Mouse (Mus musculus): ENCODE measurements around the gene Bmpr1a. TPM values are rescaled to one million over a fixed set of nuclear protein-coding genes. Genes with fewer than 3 reads are reported as not detected.

The Bmpr1a gene
- total RNA-seq (2021) = 10 to 100 TPM; 54.4 to 56.6 TPM
- long read RNA-seq, experiment 1, full-length matches to known transcripts = 3 of 46 reads
- long read RNA-seq, experiment 1, partial matches to known transcripts = 1 of 46 reads
- long read RNA-seq, experiment 1, other reads (novel, unspliced or antisense) = 42 of 46 reads
- long read RNA-seq, experiment 2, full-length matches to known transcripts = 7 of 52 reads
- long read RNA-seq, experiment 2, partial matches to known transcripts = 1 of 52 reads
- long read RNA-seq, experiment 2, other reads (novel, unspliced or antisense) = 44 of 52 reads

DNA sequence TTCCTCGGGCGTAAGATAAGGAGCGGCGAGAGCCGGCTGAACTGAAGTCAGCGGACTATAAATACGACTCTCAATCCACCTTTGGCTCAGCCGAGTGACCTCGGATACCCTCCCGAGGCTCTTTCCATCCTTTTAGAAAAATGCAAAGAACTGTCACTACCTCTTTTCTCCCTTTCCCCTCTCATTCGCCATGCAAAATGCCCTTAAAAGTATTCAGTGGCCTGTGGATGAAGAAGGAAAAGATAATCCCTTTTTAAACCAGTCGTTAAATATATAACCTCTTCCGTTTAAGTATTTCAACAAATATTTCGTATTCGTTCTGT is at the start of gene Bmpr1a:
Bmpr1a (minus strand) TSS at position 17 of the 323 bp plus-strand sequence.
- DNase-seq = no peak

GRCm38 (mm10) chr14:34552226-34552625 is 49.1 kb upstream of the Bmpr1a start:
- DNase-seq = no peak

- DNase-seq = peak; percentile 80
Observed at GRCm38 (mm10) chr14:34549004-34549671, 46.0 kb upstream of the Bmpr1a start.

- peak; percentile 82 for DNase-seq
Observed at GRCm38 (mm10) chr14:34548391-34549001, 45.4 kb upstream of the Bmpr1a start.

DNA sequence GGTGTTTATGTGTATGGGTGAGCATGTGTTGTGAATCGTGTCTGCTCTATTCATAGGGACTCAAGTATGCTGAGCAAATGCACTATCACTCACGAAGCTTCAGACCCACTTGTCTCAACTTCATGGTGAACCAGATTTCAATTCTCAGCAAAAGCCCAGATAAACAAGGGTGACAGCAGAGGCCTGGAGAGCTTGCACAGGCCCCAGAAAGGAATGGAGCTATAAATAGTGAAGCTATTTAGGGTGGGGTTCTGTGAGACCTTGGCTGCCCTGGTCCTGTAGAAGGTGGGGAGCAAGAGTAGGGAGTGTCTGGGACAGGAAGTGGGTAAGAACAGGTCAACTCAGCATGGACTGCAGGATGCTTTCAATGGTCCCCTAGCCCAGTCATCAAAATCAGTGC is 41.4 kb upstream of the Bmpr1a start:
- no peak for DNase-seq

- no peak for DNase-seq
Observed at GRCm38 (mm10) chr14:34544001-34544400, 40.9 kb upstream of the Bmpr1a start.

DNA sequence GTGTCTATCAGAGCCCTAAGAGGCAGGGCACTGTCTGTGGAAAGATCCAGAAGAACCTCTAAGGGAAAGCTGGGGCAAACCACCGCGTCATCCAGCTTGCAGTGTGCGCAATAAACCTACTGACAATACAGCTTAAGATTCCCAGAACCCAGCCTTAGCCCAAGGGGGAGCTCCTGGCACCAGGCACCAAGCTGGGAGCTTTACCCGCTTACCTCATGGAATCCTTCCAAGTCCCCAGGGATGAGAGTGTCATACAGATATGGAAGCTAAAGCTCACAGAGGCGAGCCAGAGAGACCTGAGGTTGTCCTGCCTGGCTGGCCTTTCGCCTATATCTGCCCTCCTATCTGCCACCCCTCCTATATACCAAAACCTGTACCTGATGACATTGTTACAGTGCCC is 40.5 kb upstream of the Bmpr1a start:
- no peak for DNase-seq

DNA sequence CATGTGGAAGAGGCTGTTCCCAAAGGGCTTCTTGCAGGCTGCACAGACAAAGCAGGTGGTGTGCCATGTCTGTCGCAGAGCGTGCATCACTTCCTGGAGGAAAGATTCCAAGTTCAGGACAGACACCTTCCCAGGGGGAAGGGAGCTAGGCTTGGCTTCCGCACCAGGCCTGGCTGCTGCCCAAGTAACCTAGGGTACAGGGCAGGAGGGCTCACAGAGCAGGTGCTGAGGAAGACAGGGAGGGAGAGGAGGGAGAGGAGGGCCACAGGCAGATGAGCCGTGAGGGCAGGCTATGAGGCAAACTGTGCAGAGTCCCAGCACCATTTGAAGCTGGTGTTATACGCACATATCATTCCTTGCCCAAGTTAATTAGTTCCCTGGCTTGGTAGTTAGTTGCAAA is 38.8 kb upstream of the Bmpr1a start:
- DNase-seq = no peak

GRCm38 (mm10) chr14:34540685-34541162 is 37.6 kb upstream of the Bmpr1a start:
- peak; percentile 66 for DNase-seq

DNA sequence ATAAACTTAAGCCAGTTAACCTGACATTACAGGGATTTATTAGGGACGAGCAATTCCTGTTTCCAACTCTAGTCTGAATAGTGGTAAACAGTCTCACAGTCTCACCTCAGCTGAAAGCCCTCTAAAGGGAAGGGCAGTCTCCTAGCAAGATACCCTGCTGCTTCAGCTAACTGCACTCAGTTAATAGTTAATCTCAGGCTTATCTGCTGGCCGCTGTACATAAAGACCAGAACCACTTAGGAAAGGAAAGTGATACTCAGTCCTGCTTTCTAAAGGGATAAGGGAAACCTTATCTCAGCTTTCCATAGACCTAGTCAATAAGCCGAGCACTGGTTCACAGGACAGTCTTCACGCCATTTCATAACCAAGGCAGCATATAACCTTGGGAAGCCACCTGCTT is 32.7 kb upstream of the Bmpr1a start:
- no peak for DNase-seq

- DNase-seq = no peak
Observed at GRCm38 (mm10) chr14:34533537-34533936, 30.4 kb upstream of the Bmpr1a start.

DNA sequence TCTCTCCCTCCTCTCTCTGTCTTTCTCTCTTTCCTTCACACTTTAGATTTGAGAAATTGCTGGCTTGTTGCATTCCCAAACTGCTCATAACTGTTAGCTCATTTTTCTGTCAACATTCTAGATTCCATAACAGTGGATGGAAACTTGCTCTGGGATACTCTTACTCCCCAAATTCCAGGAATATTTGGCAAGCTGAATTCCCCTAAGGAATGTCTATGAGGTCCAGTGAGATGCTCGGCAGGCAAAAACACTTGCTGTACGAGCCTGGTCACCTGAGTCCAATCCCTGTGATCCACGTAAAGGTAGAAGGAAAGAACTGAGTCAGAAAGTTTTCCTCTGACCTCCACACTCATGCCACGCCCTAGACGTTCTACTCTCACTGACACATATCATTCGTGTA is 29.4 kb upstream of the Bmpr1a start:
- DNase-seq = no peak

- DNase-seq = no peak
Observed at GRCm38 (mm10) chr14:34528804-34529203, 25.7 kb upstream of the Bmpr1a start.

GRCm38 (mm10) chr14:34522701-34523100 is 19.6 kb upstream of the Bmpr1a start, which contains the start of gene 9230112D13Rik:
Gene 9230112D13Rik (minus strand): TSS chr14:34522801.
- no peak for DNase-seq

- no peak for DNase-seq
Observed at GRCm38 (mm10) chr14:34517959-34518544, 14.9 kb upstream of the Bmpr1a start.

DNA sequence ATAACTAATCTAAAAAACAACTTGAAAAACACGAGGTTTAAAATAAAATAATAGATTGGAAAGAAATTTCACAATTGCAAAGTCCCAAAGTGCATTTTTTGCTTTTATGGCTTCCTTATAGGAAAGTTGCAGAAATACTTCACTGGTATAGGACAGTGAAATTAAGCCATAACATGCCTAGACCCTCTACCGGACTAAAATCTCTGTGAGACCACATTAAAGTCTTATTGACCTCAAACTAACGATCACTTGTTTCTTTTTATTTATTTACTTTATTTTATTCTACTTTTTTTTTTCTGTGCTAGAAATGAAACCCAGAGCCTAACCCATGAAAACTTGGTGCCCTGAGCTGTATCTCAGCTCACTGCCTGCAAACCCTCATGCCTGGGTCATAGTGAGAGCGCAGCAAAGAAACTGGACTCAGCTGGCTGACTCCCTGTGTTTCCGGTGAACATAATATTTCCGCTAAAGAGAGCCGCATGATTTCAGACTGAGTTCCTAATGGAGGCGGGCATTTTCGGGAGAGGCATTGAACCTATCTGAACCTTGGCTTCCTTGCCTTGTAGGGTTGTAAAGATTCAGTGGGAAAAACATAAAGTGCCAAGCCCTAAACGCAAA is 13.9 kb upstream of the Bmpr1a start:
- no peak for DNase-seq

DNA sequence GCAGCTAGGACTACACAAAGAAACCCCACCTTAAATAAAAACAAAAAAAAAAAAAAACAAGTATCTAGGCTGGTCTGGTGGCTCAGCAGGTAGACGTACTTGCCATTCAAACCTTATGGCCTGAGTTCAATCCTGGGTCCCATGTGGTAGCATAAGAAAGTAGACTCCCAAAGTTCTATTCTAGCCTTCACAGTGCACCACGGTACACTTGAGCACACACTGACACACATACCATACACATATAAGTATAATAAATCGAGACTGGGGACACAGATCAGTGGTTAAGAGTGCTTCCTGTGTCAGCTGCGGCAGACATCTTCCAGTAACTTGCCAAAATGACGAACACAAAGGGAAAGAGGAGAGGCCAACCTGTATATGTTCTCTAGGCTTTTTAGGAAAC is 12.7 kb upstream of the Bmpr1a start:
- DNase-seq = no peak

- DNase-seq = no peak
Observed at GRCm38 (mm10) chr14:34514120-34514519, 11.0 kb upstream of the Bmpr1a start.

DNA sequence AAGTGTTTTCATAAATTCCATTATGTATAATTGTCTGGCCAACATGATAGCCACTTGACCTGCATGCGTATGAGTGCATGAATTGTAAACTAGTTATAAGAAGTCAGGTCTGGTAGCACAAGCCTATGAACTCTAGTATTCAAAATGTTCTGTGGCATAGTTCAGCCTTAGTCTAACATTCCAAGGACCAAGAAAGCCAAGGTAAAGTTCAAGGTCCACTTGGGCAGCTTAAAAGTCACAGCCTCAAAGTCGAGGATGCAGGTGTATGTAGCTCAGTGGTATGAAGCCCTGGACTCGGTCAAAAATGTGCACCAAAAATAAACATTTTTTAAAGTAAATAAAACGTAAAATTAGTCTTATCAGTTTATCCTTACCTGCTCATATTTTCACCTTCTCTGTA is 9.5 kb upstream of the Bmpr1a start:
- DNase-seq = no peak

GRCm38 (mm10) chr14:34511901-34512300 is 8.8 kb upstream of the Bmpr1a start:
- DNase-seq = no peak

DNA sequence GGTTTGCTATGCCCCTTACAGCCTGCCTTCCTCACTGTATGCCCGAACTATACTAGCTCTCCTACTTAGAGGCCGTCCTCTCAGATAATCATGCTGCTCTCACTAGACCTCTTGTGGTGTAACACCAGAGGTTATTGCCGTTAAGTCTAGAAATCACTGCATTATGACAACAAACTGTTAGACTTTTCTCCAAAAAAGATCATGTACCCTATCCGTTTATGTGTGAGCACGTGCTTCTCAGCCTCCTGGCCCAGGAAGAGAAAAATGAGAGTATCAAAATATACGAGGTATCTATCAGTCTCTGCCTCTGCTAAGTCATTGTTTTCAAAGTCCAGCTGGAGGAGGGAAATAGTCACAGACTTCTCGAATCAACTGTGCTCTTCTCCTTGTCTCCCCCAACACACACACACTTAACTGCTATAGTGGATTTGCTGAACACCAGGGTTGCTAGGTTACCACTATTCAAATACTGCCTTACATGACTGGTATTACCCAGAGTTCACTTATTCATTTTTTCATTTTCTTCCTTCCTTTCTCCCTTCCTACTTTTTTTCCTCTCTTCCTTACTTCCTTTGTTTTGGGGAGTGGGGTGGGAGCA is 5.8 kb upstream of the Bmpr1a start:
- DNase-seq = no peak

DNA sequence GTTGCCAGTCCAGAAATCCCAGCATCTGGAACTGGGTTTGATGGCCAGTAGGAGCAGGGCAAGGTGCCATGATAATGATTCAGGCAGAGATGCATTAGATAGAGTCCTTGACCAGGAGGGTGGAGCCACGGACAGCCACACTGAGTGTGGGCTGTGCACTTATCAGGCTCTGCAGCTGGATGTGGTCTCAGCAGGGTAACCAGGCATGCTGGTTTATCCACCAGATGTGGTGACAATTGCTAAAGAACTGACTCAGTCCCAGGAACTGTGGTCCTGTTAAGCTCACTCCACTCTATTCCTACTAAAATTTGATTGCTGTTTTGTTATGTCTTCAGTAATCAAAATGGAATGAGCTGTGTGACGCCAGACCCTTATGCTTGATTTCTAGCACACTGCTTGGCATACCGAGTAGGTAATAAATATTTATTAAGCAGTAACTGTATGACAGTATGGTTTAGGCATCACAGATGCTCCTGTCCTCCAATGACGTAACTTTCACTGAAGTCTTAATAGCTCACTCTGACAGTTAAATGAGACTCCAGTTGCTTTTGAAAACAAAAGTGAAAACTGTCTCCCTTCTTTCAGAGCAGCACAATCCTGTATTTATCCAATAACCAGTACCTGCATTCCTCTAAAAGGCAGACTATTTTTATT is 5.2 kb upstream of the Bmpr1a start:
- DNase-seq = peak; percentile 13
